Mouse (Mus musculus): ENCODE data around the gene Nodal. TPM values are rescaled to one million over a fixed set of nuclear protein-coding genes. Genes with fewer than 3 reads are reported as not detected.

The Nodal gene
- polyA plus RNA-seq, 1 experiment from 2014 or later = 0.09 TPM

DNA sequence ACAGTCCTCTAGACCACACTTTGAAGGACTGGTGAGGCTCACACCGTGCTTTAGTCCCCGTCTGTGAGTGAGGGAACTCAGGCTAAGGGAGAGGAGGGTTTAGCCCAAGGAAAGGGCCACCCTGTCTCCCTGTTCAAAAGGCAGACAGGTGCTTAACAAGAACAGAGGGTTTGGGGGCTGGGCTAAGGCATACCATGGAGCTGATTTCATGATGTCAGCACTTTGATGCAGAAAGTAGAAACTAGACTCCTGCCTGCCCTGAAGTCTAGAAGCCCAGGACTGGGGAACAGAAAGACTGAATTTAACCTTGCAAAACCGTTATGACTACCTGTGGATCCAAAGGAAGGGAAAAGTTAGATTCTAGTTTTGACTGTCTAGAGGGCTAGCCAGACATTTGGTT is 39.4 kb downstream of the Nodal start:
- no peak overlapping the region for H3K9ac ChIP-seq
- 58% methylated on average over 3 of the region's 3 CpGs for WGBS
- no peak for ATAC-seq (replicated peaks; ENCODE audit: insufficient number of reproducible peaks, insufficient read depth, low FRiP score, low read depth)
- 0 out of 2 replicates have a peak, but pooled peaks cover 2% of the 10 kb centered on the region for H3K4me1 ChIP-seq (replicated peaks)
- H3K4me3 ChIP-seq = no peak overlapping the region
- no peak overlapping the region for H3K27ac ChIP-seq
- no peaks in the 10 kb centered on the region for H3K27me3 ChIP-seq
- H3K9me3 ChIP-seq (replicated peaks) = no peaks in the 10 kb centered on the region
- H3K36me3 ChIP-seq = no peaks in the 10 kb centered on the region
- no peak overlapping the region for H3K4me2 ChIP-seq

- no peaks in the 10 kb centered on the region for H3K36me3 ChIP-seq
- WGBS = 66% methylated on average over 4 of the region's 4 CpGs
Measured at GRCm38 (mm10) chr10:61465009-61465408, 47.2 kb downstream of the Nodal start.

DNA sequence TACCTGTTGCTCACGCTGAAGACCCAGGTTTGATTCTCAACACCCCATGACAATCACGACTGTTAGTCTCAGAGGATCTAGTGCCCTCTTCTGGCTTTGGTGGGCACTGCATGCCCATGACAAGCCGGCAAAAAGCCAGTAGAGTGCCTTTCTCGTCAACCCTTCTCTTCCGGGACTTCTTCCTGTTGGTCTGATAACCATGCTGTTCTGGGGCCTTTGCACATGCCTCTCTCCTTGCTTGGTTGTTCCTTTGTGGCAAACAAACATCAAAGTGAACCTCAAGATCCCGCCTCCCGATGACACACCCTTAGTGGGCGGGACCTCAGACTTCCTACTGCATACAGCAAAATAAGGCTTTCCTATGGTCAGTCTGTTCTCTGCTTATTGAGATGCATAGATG is 48.5 kb downstream of the Nodal start:
- no peak for ATAC-seq (replicated peaks; ENCODE audit: insufficient number of reproducible peaks, insufficient read depth, low FRiP score, low read depth)
- Histone ChIP-seq H3K4me1 (replicated peaks) (no peaks in the 10 kb centered on the region), H3K4me3 (no peak overlapping the region), H3K9me3 (replicated peaks) (no peaks in the 10 kb centered on the region), H3K27ac (no peak overlapping the region), H3K27me3 (no peaks in the 10 kb centered on the region), H3K36me3 (no peaks in the 10 kb centered on the region), H3K4me2 (no peak overlapping the region), H3K9ac (no peak overlapping the region)
- WGBS = 58% methylated on average over 8 of the region's 8 CpGs

More at GRCm38 (mm10) chr10:61465009-61465408, 47.2 kb downstream of the Nodal start:
- Histone ChIP-seq H3K4me2 (no peak overlapping the region), H3K4me3 (no peak overlapping the region), H3K27ac (no peak overlapping the region), H3K9me3 (replicated peaks) (no peaks in the 10 kb centered on the region), H3K4me1 (replicated peaks) (no peaks in the 10 kb centered on the region), H3K9ac (no peak overlapping the region), H3K27me3 (no peaks in the 10 kb centered on the region)
- ATAC-seq (replicated peaks; ENCODE audit: insufficient number of reproducible peaks, insufficient read depth, low FRiP score, low read depth) = no peak

DNA sequence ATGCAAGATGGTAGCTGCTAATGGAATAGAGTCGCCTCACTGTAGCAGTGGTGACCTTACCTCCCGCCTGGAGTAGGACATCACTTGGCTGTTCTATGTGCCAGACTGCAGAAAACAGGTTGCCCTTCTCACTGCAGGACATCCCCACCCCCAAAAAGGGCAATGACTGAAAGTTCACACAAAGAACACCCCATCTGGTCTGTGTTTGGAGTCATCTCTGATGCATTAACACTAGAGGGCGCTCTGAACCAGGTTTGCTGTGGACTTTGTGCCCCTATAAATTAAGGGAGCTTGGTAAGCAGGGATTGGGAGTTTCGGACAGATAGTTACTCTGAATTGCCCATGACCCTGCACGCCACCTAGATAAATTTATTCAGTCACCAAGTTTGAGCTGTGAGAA is 49.1 kb downstream of the Nodal start:
- ATAC-seq (replicated peaks; ENCODE audit: insufficient number of reproducible peaks, insufficient read depth, low FRiP score, low read depth) = no peak

GRCm38 (mm10) chr10:61468900-61469299 is 51.1 kb downstream of the Nodal start:
- H3K36me3 ChIP-seq = no peaks in the 10 kb centered on the region
- no peak for ATAC-seq (replicated peaks; ENCODE audit: insufficient number of reproducible peaks, insufficient read depth, low FRiP score, low read depth)
- H3K9me3 ChIP-seq (replicated peaks) = no peaks in the 10 kb centered on the region
- no peak overlapping the region for H3K4me2 ChIP-seq
- H3K9ac ChIP-seq = no peak overlapping the region
- H3K4me1 ChIP-seq (replicated peaks) = peaks cover 5% of the 10 kb centered on the region
- H3K4me3 ChIP-seq = no peak overlapping the region
- WGBS = 59% methylated on average over 7 of the region's 7 CpGs
- H3K27me3 ChIP-seq = no peaks in the 10 kb centered on the region
- no peak overlapping the region for H3K27ac ChIP-seq

More for the DNA sequence above, 49.1 kb downstream of the Nodal start:
- no peak overlapping the region for H3K27ac ChIP-seq
- H3K27me3 ChIP-seq = no peaks in the 10 kb centered on the region
- no peaks in the 10 kb centered on the region for H3K4me1 ChIP-seq (replicated peaks)
- H3K4me2 ChIP-seq = no peak overlapping the region
- no peak overlapping the region for H3K9ac ChIP-seq
- H3K36me3 ChIP-seq = no peaks in the 10 kb centered on the region
- H3K9me3 ChIP-seq (replicated peaks) = no peaks in the 10 kb centered on the region
- WGBS = 22% methylated on average over 5 of the region's 5 CpGs
- no peak overlapping the region for H3K4me3 ChIP-seq

DNA sequence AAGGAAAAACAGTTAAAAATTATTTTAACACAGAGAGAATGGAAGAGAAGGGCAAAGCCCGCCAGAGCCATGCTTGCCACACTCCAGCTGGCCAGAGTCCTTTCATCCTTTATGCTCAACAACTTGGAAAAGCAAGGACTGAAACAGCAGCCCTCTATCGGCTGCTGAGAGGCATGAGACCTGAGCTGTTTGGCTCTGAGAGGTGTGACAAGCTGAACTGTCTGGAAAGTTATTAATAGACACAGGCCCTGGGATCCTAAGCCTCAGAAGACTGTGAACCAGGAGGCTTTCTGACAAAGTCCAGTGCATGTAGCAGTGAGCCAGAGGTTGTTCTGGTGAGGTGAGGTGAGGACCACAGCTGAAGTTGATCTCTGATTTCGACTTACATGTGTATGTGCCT is 55.9 kb downstream of the Nodal start:
- H3K4me3 ChIP-seq = no peak overlapping the region
- no peak overlapping the region for H3K9ac ChIP-seq
- H3K27me3 ChIP-seq = no peaks in the 10 kb centered on the region
- H3K4me1 ChIP-seq (replicated peaks) = peaks cover 23% of the 10 kb centered on the region
- WGBS = 40% methylated on average over 3 of the region's 3 CpGs
- peak; percentile 58; the same call in 1 of the 2 replicates for ATAC-seq (replicated peaks; ENCODE audit: insufficient number of reproducible peaks, insufficient read depth, low FRiP score, low read depth)
- H3K36me3 ChIP-seq = no peaks in the 10 kb centered on the region
- peak overlapping the region; percentile 79 for H3K27ac ChIP-seq
- no peak overlapping the region for H3K4me2 ChIP-seq
- H3K9me3 ChIP-seq (replicated peaks) = no peaks in the 10 kb centered on the region

DNA sequence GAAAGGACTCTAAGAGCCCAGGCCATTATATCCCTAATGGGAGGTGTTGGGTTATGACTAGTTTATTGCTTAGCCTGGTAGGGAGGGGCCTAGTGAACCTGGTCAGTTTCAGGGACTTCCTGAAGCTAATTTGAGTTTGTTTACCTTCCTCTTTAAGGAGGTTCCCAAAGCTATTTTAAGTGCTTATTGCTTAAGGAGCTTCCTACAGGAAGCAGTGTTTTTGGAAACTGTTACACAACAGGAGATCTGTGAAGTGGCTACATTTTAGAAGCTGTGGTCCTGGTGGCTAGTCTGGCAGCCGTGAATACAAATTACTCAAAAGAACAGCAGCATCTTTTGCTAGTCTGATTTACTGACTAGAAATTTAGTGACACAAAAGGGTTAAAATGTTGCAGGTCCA is 56.6 kb downstream of the Nodal start:
- ATAC-seq (replicated peaks; ENCODE audit: insufficient number of reproducible peaks, insufficient read depth, low FRiP score, low read depth) = no peak
- WGBS = 64% methylated on average over 1 of the region's 1 CpGs
- Histone ChIP-seq H3K9ac (no peak overlapping the region), H3K4me2 (no peak overlapping the region), H3K36me3 (no peaks in the 10 kb centered on the region), H3K27ac (peak overlapping the region; percentile 79), H3K27me3 (no peaks in the 10 kb centered on the region), H3K4me1 (replicated peaks) (peaks cover 23% of the 10 kb centered on the region), H3K4me3 (no peak overlapping the region), H3K9me3 (replicated peaks) (no peaks in the 10 kb centered on the region)

Other genes starting within 250 kb of the Nodal start
- 4.3 and 41.6 TPM in 2 replicates for gene Tbata, start 246.0 kb upstream of the Nodal start, polyA plus RNA-seq (2015; fragmentation: Nextera tagmentation; extraction: Ambion mirVana)
- gene Adamts14, start 144.5 kb upstream of the Nodal start, polyA plus RNA-seq (2015; fragmentation: Nextera tagmentation; extraction: Ambion mirVana) = 1.4 and 2.3 TPM in 2 replicates
- gene Prf1, start 120.1 kb upstream of the Nodal start, polyA plus RNA-seq (2015; fragmentation: Nextera tagmentation; extraction: Ambion mirVana) = 0.09 TPM in 1 of 2 replicates, not detected in the other
- gene Pald1, start 34.4 kb upstream of the Nodal start, polyA plus RNA-seq (2015; fragmentation: Nextera tagmentation; extraction: Ambion mirVana) = 21.8 and 25.9 TPM in 2 replicates
- gene Eif4ebp2, start 34.7 kb downstream of the Nodal start, polyA plus RNA-seq (2015; fragmentation: Nextera tagmentation; extraction: Ambion mirVana) = 50.6 and 63.6 TPM in 2 replicates
- gene Lrrc20, start 57.8 kb downstream of the Nodal start, polyA plus RNA-seq (2015; fragmentation: Nextera tagmentation; extraction: Ambion mirVana) = 10.4 and 12.9 TPM in 2 replicates
- not detected in 2 replicates for gene Npffr1, start 177.5 kb downstream of the Nodal start, polyA plus RNA-seq (2015; fragmentation: Nextera tagmentation; extraction: Ambion mirVana)
- 84.9 and 95.0 TPM in 2 replicates for gene Ppa1, start 230.6 kb downstream of the Nodal start, polyA plus RNA-seq (2015; fragmentation: Nextera tagmentation; extraction: Ambion mirVana)